Mouse (Mus musculus): ENCODE data around the gene S1pr5. TPM values are rescaled to one million over a fixed set of nuclear protein-coding genes. Genes with fewer than 3 reads are reported as not detected.
"Not testable (repeated sequence)": the region's sequence is repeated elsewhere in the genome, so short reads cannot be mapped to it uniquely, and the experiment has no call there.

Gene S1pr5
- polyA plus RNA-seq, 1 experiment: 0.53 TPM

DNA sequence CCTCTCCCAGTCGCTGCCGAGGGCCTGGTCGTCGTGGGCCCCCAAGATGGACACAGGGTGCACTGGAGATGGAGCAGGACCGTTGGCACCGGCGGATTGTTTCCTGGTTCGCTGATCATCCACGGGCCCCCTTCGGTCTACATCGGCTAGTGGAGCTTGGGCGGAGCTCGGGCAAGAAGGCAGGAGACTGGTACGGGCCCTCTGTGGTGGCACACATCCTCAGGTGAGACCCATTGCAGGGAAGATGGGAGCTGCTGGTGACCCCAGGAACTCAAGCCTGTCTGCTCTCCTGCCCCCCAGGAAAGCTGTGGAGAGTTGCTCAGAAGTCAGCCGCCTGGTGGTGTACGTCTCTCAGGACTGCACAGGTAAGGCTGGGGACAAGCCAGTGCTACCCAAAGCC is 20.1 kb upstream of the S1pr5 start:
- no peak for DNase-seq (ENCODE audit: low read depth)

DNA sequence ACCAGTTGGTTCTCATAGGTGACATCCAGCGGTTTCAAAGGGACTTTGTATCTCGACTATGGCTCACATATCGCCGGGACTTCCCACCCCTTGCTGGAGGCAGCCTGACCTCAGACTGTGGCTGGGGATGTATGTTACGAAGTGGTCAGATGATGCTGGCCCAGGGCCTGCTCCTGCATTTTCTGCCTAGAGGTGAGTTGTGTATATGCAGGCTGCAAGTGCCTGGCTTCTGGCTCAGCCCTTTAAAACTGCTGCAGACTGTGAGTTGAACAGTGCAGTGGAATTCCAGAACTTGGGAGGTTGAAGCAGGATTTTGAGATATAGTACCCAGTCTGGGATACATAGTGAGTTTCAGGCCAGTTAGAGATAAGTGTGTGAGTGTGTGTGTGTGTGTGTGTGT is 18.6 kb upstream of the S1pr5 start:
- DNase-seq (ENCODE audit: low read depth): no peak

DNA sequence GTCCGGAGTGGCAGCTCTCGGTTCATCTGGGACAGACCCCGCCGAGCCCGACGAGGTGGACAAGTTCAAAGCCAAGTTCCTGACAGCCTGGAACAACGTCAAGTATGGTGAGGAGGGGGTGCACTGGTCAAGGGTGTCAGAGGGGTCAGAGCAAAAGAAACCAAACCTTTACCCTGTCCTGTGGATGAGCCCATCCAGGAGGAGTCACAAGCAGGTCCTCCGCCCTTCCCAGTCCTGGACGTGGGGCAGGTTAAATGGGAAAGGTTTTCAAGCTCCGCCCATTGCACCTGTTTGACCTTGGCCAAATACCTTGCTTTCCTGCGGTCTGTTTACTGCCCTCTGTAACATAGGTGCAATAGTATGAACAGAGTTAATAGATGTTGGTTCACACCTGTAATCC is 17.4 kb upstream of the S1pr5 start:
- no peak for DNase-seq (ENCODE audit: low read depth)

- no peak for DNase-seq (ENCODE audit: low read depth)
Observed at GRCm38 (mm10) chr9:21265000-21265561, 16.8 kb upstream of the S1pr5 start, which contains the start of gene Atg4d. Gene Atg4d, plus strand, starts transcription at chr9:21265293.

GRCm38 (mm10) chr9:21264272-21264999 is 16.2 kb upstream of the S1pr5 start:
- DNase-seq (ENCODE audit: low read depth): no peak

DNA sequence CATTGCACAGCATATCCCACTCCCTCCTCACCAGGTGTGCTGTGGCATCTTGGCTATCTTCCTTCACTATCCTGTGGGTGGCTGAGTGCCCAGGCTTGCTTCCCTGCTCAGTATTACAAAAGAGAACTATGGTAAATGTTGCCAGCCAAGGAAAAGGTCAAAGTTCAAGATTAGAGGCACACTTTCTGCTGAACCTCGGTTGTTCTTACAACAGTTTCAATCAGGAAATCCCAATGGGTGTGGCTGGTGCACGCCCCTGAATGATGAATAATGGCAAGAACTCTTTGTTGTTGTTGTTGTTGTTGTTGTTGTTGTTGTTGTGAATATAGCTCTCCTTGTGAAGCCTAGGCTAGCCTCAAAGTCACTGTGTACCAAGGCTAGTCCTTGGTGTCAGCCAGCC is 13.6 kb upstream of the S1pr5 start:
- DNase-seq (ENCODE audit: low read depth): no peak

GRCm38 (mm10) chr9:21260491-21261040 is 12.3 kb upstream of the S1pr5 start:
- DNase-seq (ENCODE audit: low read depth): no peak

DNA sequence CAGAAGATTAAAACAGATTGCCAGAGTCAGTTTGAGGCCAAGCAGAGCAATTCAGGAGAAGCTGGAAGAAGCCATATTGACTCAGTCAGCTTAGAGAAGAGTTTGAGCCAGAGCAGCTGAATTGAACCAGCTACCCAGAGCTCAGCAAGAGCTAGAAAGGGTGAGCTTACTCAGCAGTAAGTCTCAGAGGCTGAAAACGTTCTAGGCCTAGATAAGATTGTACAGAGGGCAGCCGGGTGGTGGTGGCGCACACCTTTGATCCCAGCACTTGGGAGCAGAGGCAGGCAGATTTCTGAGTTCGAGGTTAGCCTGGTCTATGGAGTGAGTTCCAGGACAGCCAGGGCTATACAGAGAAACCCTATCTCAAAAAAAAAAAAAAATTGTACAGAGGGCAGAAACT is 8.1 kb upstream of the S1pr5 start:
- not testable (repeated sequence) for DNase-seq (ENCODE audit: low read depth)

DNA sequence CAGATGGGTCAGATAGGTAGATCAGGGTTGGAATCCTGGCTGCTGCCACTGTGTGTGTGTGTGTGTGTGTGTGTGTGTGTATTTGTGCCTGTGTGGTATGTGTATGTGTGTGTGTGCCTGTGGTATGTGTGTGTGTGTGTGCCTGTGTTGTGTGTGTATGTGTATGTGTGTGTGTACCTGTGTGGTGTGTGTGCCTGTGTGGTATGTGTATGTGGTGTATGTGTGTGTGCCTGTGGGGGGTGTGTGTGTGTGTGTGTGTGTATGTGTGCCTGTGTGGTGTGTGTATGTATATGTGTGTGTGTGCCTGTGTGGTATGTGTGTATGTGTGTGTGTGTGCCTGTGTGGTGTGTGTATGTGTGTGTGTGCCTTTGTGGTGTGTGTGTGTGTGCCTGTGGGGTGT is 6.4 kb upstream of the S1pr5 start:
- DNase-seq (ENCODE audit: low read depth): no peak

DNA sequence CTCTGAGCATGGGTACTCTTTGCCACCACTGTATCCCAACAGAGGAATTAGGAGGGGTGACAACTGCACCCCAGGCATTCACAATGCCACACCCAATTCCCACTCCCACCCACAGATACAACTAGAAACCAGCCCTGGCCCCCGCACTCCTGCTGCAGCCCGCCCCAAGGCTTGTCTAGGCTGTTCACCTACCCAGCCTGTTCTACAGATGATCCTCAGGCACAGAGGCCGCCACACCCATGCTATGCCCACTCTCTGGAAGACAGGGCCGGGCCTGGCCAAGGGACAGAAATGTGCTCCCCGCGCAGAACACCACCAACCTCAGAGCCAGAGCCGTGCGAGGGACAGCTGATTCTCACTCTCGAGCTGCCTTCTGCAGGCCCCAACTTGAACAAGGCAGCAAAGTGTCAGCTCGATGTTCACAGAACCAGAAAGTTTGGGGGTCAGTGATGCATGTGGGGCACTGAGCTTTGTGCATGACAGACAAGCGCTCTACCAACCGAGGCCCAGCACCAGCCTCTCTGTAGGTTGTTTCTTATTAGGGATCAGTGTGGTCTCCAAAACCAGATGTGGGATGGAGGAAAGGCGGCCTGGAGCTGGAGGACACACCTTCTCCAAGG is 3.0 kb upstream of the S1pr5 start:
- no peak for DNase-seq (ENCODE audit: low read depth)

DNA sequence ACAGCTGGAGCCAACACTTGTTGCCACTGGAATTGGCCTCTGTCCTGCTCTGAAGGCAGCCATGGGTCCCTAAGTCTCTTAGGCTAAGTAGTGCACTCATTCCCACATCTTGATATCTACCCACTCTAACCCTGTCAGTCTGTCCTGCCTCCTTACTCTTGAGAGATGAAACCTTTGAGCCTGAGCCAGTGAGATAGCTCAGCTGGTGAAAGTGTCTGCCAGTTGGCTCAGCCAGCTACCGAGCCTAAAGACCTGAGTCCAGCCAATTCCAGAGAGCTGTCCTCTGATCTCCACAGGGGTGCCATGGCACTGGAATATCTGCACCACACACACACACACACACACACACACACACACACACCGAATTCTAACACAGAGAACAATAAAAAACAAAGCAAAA is 2.3 kb upstream of the S1pr5 start:
- no peak for DNase-seq (ENCODE audit: low read depth)

DNA sequence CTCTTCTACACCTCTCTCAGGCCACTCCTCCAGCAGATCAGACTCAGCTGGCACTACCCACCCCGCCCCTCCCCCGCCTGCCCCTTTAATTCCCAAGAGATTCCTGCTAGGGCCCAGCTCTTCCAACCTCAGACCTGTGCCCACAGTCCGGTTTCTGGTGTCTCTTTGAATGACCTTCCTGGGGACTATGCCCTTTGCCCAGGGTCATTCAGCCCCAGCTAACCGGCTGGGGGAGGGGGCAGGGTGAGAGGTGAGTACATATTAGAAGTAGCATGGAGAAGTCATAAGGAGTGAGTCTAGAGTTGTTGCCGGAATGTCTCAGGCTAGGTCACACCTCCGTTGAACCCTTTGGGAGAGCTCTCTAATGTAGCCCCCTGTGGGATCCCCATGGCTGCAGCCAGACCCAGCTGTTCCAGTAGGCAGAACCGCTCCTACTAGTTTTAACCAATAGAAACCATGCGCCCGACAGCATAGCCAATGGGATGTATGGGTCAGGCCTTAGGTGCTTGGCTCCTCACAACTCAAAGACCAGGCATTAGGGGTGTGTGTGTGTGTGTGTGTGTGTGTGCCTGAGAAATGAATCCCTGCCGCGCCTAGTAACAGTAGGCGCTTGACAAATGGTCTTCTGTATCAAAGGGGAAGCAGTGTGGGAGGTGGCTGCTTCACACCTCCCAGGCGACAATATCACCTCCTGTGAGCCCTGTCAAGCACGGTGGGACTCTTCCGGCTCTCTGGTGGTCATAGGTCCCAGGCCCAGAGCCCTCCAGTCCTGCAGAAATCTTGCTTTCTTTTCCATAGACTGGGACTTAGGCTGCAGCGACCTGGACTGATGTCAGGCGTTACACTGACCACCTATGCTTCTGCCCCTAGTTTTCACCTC is 1.6 kb upstream of the S1pr5 start:
- DNase-seq (ENCODE audit: low read depth): no peak

- no peak for DNase-seq (ENCODE audit: low read depth)
Observed at GRCm38 (mm10) chr9:21246342-21246741, 1.9 kb downstream of the S1pr5 start.

GRCm38 (mm10) chr9:21245113-21245487 is 3.1 kb downstream of the S1pr5 start:
- no peak for DNase-seq (ENCODE audit: low read depth)

DNA sequence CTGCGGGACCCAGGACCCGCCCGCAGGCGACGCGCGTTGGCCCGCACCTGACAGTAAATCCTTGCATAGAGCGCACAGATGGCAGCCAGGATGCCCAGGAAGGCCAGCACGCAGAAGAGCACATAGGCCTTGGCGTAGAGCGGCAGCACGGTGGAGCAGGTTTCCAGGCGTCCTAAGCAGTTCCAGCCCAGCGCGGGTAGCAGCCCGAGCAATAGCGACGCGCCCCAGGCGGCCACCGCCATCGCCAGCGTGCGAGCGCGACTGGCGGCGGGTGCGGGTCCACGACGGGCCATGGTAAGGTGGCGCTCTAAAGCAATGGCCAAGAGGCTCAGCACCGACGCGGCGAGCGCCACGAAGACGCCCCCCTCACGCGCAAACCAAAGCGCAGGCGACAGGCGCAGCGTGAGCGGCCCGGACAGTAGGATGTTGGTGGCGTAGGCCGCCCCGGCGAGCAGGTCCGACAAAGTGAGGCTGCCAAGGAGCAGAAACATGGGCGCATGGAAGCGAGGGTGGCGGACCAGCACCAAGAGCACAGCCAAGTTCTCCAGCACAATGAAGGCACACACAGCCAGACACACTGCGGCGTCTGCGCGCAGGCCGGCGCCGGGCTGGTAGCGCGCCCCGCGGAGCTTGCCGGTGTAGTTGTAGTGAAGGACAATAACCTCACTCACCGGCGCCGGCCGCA is 3.7 kb downstream of the S1pr5 start:
- DNase-seq (ENCODE audit: low read depth): no peak

- no peak for DNase-seq (ENCODE audit: low read depth)
Observed at GRCm38 (mm10) chr9:21243826-21244427, 4.3 kb downstream of the S1pr5 start.

GRCm38 (mm10) chr9:21241343-21241742 is 6.9 kb downstream of the S1pr5 start:
- DNase-seq (ENCODE audit: low read depth): no peak

- DNase-seq (ENCODE audit: low read depth): no peak
Observed at GRCm38 (mm10) chr9:21239465-21239848, 8.8 kb downstream of the S1pr5 start.

DNA sequence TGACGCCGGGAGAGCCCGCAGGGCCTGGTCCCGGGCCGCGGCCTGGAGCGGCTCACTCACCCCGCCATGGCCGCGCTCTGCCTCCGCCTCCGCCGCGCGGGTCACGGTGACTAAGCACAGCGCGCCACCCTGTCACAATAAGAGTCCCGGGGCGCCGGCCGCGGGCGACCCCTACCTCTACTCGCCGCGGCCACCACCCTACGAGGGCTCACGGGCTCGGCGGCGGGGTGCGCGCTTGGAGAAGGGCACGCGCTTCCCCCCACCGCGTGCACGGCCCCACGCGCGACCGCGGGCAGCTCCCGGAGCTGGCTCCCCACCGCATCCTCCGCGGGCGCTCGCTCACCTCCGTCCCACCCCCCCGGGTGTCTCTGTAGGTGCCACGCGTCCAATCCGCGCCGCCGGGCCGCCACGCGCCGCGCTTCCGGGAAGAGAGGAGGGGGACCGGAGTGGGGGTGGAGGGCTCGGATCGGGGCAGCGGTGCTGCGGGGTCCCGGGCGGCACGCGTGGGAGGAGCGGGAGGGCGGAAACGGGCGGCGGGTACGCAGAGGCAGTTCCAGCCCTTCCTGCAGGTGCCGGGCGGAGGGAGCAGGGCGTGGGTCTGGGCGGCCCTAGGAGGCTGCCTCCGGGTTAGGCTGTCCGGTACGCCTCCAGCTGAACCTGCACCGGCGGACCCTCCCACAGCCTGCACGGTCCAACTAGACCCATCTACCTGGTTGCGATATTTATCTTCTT is 9.3 kb downstream of the S1pr5 start, which contains the start of gene Keap1:
TSS of gene Keap1 (minus strand) at position 629 of the 732 bp plus-strand sequence.
- DNase-seq (ENCODE audit: low read depth): no peak

Measured in gonadal fat pad, adult 2 months (tissue).